Mouse (Mus musculus) megakaryocyte, embryonic 14.5 days (primary cell): ENCODE data around the gene Marc2.

Experiments used
- FLI1 ChIP-seq: IDR thresholded peaks from 2 replicates; pipeline ENCODE4 v1.6.1; 2012; ENCODE audit warnings: low read length, inconsistent platforms, mixed read lengths
- GATA1 ChIP-seq: IDR thresholded peaks from 3 replicates; pipeline ENCODE4 v1.6.1; 2012; ENCODE audit warnings: mixed read lengths, low read length, inconsistent platforms, borderline replicate concordance

DNA sequence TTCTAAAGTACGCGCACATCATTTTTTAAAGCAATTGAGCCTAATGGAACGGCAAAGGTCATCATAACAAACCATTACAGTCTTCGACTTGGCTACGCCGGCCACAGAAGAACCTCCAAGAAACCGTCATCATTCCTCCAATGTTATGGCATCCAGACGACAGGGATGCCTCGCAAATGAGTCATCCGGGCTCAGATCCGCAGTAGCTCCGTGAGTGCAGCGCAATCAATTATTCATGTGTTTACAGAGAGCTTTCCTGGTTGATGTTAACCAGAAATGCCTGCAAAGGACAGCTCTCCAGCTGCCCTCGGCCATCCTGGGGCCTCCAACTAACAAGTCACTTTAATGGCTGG lies 64.1 kb downstream of the Marc2 start:
- TF ChIP-seq FLI1 (no peak), GATA1 (no peak)
